Mouse (Mus musculus) left cerebral cortex, postnatal 14 days (tissue): ENCODE measurements around the gene Dst. TPM values are rescaled to one million over a fixed set of nuclear protein-coding genes. Genes with fewer than 3 reads are reported as not detected.

Experiments
- DNase-seq, 2 experiments: peaks; one replicate each; pipeline ENCODE4 v3.0.0; 2021 to 2022; ENCODE audit warnings: low spot score in 2 of 2, mixed read lengths in 1 of 2
- intact Hi-C: fragments of 180-260 bp; cut with DNase I; formaldehyde crosslinking; loops from one replicate; pipeline ENCODE4 v1.15.1; 2025
- microRNA-seq, 2 experiments: library from miRNA; unstranded; fragments of <30 nt; microRNA quantifications; one replicate each; pipeline ENCODE4 v1.2.0; 2022
- total RNA-seq, 2 experiments: library from RNA; stranded (reverse); gene quantifications; 2 replicates each; pipeline ENCODE4 v1.2.3; 2021

Gene Dst
- total RNA-seq, 2 experiments from 2014 or later, result 240 to 256 TPM

- intact Hi-C loops, result no loop called here
- DNase-seq, result no peak
Measured at GRCm38 (mm10) chr1:34328606-34329005, 420.6 kb downstream of the Dst start.

DNA sequence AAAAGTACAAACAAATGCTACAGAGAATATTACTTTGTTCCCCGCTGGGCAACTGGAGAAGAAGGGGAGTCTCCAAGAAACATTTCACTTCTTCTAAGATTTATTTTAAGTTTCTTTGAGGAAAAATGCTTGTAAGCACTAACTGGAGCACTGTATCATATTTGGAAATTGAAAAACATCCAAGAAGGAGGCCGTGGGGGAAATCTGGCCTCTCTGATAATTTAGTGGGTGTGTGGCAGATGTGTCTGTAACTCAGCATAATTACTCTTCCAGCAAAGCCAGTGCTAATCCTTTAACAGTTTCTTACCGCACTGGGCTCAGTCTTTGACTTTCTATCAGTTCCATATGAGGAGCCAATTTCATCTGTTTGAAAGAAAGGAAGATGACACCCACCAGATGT is 423.7 kb downstream of the Dst start:
- intact Hi-C loops, result no loop called here

More for the DNA sequence above, 423.7 kb downstream of the Dst start:
- peak in 1 of 2 experiments; percentile 22 for DNase-seq

Small RNA genes lying within 50 kb of the gene (microRNA-seq; reads per million reads assigned to microRNA genes)
- 0 to 1.7 reads per million in 2 experiments for gene Mir6896

Other genes starting within 250 kb of the Dst start
- gene Prim2, start 238.4 kb upstream of the Dst start, total RNA-seq, result 1 to 10 TPM; 5.6 to 6.0 TPM
- gene Rab23, start 188.3 kb upstream of the Dst start, total RNA-seq, result 10 to 100 TPM; 26.7 to 30.6 TPM
- gene Bag2, start 150.4 kb upstream of the Dst start, total RNA-seq, result 10 to 100 TPM; 16.5 to 17.2 TPM
- gene Zfp451, start 93.6 kb upstream of the Dst start, total RNA-seq, result 10 to 100 TPM; 56.6 to 57.5 TPM
- 100 to 1,000 TPM; 141 TPM for gene Bend6, start 409 bp upstream of the Dst start, total RNA-seq